9 mouse cellular contexts compared by ENCODE assay signal in genomic region chr17:65536156-65536555, GRCm38 (mm10). TPM values are rescaled to one million over a fixed set of nuclear protein-coding genes. Genes with fewer than 3 reads are reported as not detected.
DNase-seq lines count a peak whose midpoint lies in the region; ATAC-seq and TF ChIP-seq lines count a peak whose summit lies in the region.
"Had no signal": no experiment of that assay in that cellular context is flagged by ENCODE, and none has a peak within 500 bp of the region (broad histone marks: within the 10 kb centered on the region; RNA-seq: fewer than 3 reads in every experiment).

No protein-coding gene starts in this region.

- H3K4me2 ChIP-seq in hindbrain, embryonic 12.5 days (replicated peaks), result no peak overlapping the region

- H3K9ac ChIP-seq in hindbrain, embryonic 12.5 days, result no peak overlapping the region

- H3K36me3 ChIP-seq in hindbrain, embryonic 12.5 days, result no peaks in the 10 kb centered on the region
- no peaks in the 10 kb centered on the region for H3K36me3 ChIP-seq in thymus, adult 2 months (ENCODE audit: control insufficient read depth, insufficient read depth, low read length)

- 23% methylated on average over 3 of the region's 3 CpGs for WGBS in hindbrain, embryonic 12.5 days
- WGBS in thymus, adult 2 months, result 34% methylated on average over 3 of the region's 3 CpGs

- H3K27ac ChIP-seq in hindbrain, embryonic 12.5 days, result no peak overlapping the region
- H3K27ac ChIP-seq in thymus, adult 2 months (ENCODE audit: control insufficient read depth, insufficient read depth, low read length), result no peak overlapping the region

- H3K27me3 ChIP-seq in hindbrain, embryonic 12.5 days, result no peaks in the 10 kb centered on the region
- H3K27me3 ChIP-seq in thymus, adult 2 months (ENCODE audit: control insufficient read depth, insufficient read depth, low read length), result no peaks in the 10 kb centered on the region; the same call in 1 of the 2 replicates

- no peak for TF ChIP-seq POLR2A in thymus, adult 2 months (IDR thresholded peaks at IDR 0.05; ENCODE audit: control insufficient read depth, extremely low read depth, insufficient read depth, low read length, poor library complexity)

- H3K4me1 ChIP-seq in hindbrain, embryonic 12.5 days, result peaks cover 4% of the 10 kb centered on the region; the same call in 1 of the 2 replicates
- 0 out of 2 replicates have a peak, but pooled peaks cover 2% of the 10 kb centered on the region for H3K4me1 ChIP-seq in thymus, adult 2 months (replicated peaks; ENCODE audit: control insufficient read depth, insufficient read depth, low read length)

- no peak for TF ChIP-seq CTCF in thymus, adult 2 months (IDR thresholded peaks at IDR 0.05; ENCODE audit: borderline replicate concordance, control insufficient read depth, extremely low read depth, insufficient read depth, low read length, poor library complexity)

- no peaks in the 10 kb centered on the region for H3K9me3 ChIP-seq in hindbrain, embryonic 12.5 days (replicated peaks)

- ATAC-seq in hindbrain, embryonic 12.5 days (ENCODE audit: low FRiP score), result peak; percentile 37; the same call in 1 of the 2 replicates

- H3K4me3 ChIP-seq in hindbrain, embryonic 12.5 days, result no peak overlapping the region
- H3K4me3 ChIP-seq in thymus, adult 2 months (ENCODE audit: control insufficient read depth, insufficient read depth, low read length), result no peak overlapping the region

- peak; percentile 40 for DNase-seq in gastrocnemius, postnatal 10 days
- DNase-seq in gastrocnemius, postnatal 25 days, result no peak
- DNase-seq in spleen, postnatal 10 days (ENCODE audit: low spot score in 2 of 2), result peak; percentile 10 to 54
- no peak for DNase-seq in spleen, adult 12 weeks (ENCODE audit: low spot score)
- DNase-seq in cerebellum, postnatal 25 days, result peak; percentile 52 to 65
- DNase-seq in lung, postnatal 25 days (ENCODE audit: low spot score), result peak; percentile 43
- peak; percentile 43 for DNase-seq in thymus, adult 2 months

RNA-seq across cellular contexts. Expression of gene Tmem232, which starts 4.4 kb away (rescaled TPM):
- 10 to 100 TPM in 1 of 2 experiments, 1 to 10 TPM in 1; 9.5 to 10.3 TPM for total RNA-seq in gastrocnemius, postnatal 10 days (2021)
- total RNA-seq in gastrocnemius, postnatal 25 days (2021), result 10 to 100 TPM in 1 of 2 experiments, 1 to 10 TPM in 1; 6.4 to 14.0 TPM
- polyA plus RNA-seq in hindbrain, embryonic 12.5 days (2016; fragmentation: Nextera tagmentation; extraction: Ambion mirVana), result 0.13 and 0.27 TPM in 2 replicates
- polyA plus RNA-seq in thymus, adult 2 months (2012; rRNA removed), result 0.05 TPM in 1 of 2 replicates, not detected in the other
- polyA plus RNA-seq: large intestine, adult 2 months had no signal

Comparison
In these comparisons a context has a peak if more than half of its experiments do, and no peak if none do; other contexts are left out.
1. DNase-seq: peak in gastrocnemius, postnatal 10 days (single experiment), spleen, postnatal 10 days (2 of 2), cerebellum, postnatal 25 days (2 of 2), lung, postnatal 25 days (single experiment) and thymus, adult 2 months (single experiment); none in gastrocnemius, postnatal 25 days (single experiment) and spleen, adult 12 weeks (single experiment).